Mouse (Mus musculus): Measurements from ENCODE around the gene Abhd15.

Gene Abhd15

DNA sequence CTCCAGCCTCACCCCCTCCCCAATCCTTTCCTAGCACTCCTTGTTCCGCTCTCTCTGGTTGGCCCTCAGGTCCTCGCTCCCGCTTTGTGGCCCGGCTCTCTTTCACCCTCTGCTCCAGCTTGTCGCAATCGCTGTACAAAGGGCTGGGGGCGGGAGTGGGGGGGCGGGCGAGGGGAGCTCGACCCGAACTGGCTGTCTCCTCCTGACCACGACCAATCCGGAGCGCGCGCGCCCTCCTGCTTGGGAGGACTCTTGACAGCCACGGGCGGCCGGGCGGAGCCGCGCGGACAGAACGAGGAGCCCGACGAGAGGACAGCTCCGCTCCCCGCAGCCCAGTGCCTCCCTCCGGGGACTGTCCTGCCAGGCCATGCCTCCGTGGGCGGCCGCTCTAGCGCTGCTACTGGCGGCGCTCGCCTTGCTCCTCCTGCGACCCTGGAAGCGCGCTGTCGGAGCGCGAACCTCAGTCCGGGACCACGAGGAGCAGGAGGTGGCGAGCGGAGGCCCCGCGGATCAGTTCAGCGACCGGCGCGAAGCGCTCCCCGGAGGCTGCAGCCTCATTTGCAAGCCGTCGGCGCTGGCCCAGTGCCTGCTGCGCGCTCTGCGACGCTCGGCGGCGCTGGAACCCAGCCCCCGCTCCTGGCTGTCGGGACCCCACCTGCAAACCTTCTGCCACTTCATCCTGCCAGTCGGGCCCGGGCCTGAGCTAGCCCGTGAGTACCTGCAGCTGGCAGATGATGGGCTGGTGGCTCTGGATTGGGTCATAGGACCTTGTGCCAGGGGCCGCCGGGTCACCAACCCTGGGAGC is at the start of gene Abhd15:
Gene Abhd15 (plus strand): TSS at position 290 of the 805 bp plus-strand sequence.
- in situ Hi-C loops (cut with MboI; ENCODE audit: unreplicated experiment in 2 of 2): loop anchor here in 1 of 2 experiments (5.0 kb wide), 1 partner anchor 97 kb away; no protein-coding TSS in a partner anchor

DNA sequence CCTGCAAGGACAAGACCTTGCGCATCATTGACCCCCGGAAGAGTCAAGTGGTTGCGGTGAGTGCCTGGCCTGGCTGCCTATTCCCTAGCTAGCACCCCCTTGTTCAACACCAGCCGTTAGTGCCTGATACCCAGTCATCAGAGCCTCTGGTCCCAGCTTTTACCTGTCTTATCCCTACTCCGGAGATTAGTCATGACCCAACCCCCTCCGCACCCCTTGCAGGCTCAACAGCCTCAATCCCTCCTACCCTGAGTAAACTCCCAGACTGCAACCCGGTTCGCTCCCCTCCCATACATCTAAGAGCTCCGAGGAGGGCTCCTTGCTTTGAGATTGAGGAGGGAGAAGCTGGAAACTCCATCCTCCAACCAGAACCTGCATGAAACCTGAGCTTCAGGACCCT is 48.4 kb upstream of the Abhd15 start:
- in situ Hi-C loops (cut with MboI; ENCODE audit: unreplicated experiment in 2 of 2): loop anchor here (5.0 to 25.0 kb wide), 3 partner anchors 36 to 479 kb away; partner anchors contain the start of gene Slc6a4 (in 1 of the 2)

DNA sequence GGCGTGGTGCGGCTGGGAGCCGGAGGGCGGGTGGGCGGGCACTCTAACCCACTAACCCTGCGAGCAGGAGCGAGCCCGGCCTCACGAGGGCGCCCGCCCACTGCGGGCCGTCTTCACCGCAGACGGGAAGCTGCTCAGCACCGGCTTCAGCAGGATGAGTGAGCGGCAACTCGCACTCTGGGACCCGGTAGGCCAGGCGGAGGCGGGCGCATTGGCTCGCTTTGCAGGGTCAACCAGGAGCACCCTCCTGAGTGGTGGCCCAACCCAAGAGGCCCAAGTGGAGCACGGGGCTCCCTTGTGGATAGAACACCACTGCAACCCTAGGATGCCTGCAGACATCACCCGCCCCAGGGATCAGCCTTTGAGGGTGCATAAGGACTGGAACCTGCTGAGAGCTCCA is 47.8 kb upstream of the Abhd15 start:
- in situ Hi-C loops (cut with MboI; ENCODE audit: unreplicated experiment in 2 of 2): loop anchor here (5.0 to 25.0 kb wide), 3 partner anchors 35 to 480 kb away; partner anchors contain the start of gene Slc6a4 (in 1 of the 2)

DNA sequence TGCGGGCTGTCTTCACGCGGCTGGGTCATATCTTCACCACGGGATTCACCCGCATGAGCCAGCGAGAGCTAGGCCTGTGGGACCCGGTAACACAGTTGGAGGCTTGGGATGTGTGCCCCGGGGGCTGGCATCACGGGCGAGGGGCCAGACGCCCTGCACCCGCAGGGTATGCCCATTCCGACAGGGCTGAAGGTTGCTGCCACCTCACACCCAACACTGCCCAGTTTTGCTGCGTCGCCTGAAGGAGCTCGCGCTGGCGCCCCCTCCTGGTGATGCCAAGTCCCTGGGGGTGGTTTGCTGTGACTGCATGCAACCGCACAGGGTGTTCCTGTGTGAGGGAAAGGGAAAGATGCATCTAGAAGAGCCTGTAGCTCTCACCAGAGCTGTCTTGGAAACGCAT is 47.1 kb upstream of the Abhd15 start:
- in situ Hi-C loops (cut with MboI; ENCODE audit: unreplicated experiment in 2 of 2): loop anchor here (5.0 to 25.0 kb wide), 3 partner anchors 35 to 480 kb away; partner anchors contain the start of gene Slc6a4 (in 1 of the 2)

DNA sequence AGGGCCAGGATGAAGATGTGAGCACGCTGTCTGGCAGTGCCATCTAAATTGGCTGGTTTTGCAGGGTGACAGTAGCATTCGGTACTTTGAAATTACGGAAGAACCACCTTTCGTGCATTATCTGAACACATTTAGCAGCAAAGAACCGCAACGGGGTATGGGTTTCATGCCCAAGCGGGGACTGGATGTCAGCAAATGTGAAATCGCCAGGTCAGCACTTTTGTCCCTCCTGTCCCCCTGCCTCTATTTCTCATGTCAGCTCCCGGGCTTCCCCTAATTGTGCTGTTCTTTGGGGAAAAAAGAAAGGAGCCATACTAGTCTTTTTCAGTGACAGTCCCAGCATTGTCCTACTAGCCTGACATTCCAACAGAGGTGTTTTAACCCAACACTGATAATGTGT is 46.5 kb upstream of the Abhd15 start:
- in situ Hi-C loops (cut with MboI; ENCODE audit: unreplicated experiment in 2 of 2): loop anchor here (5.0 to 25.0 kb wide), 3 partner anchors 34 to 481 kb away; partner anchors contain the start of gene Slc6a4 (in 1 of the 2)

DNA sequence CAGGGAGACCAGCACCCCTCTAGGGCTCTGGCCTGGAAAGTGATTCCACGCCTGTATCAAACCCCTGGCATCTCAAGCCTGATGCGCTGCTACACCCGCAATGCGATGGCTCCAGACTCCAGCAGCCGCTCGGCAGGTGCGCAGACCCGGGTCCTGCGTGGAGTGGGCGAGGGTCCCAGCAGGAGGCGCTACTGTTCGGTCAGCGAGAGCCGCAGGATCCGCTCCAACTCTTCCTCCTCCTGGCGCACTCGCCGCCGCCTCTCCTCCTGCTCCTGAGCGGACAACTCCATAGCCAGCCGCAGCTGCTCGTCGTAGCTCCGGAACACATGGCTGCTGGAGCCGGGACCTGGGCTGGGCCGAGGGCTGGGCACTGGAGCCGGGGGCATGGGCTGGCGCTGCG is 43.5 kb upstream of the Abhd15 start:
- in situ Hi-C loops (cut with MboI; ENCODE audit: unreplicated experiment in 2 of 2): loop anchor here in 1 of 2 experiments (25.0 kb wide), 1 partner anchor 484 kb away; the partner anchor contains the start of gene Slc6a4

DNA sequence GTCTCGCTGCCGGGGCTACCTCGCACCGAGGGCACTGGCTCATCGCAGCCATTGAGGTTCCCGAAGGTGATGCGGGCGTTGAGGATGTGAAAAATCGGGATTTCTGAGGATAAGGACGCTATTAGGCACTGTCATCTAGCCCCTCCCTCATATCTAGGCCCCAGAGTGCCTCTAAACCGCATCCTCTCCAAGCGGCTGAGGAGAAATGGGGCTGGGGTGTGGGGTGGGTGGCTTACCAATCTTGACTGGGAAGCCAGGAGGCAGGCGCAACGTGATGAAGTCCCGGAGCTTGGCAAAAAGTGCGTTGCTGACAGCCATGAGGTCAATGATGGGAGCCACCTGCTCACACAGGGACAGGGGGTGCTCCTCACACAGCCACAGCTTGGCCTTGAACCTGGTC is 42.1 kb upstream of the Abhd15 start:
- in situ Hi-C loops (cut with MboI; ENCODE audit: unreplicated experiment in 2 of 2): loop anchor here in 1 of 2 experiments (25.0 kb wide), 1 partner anchor 485 kb away; the partner anchor contains the start of gene Slc6a4

DNA sequence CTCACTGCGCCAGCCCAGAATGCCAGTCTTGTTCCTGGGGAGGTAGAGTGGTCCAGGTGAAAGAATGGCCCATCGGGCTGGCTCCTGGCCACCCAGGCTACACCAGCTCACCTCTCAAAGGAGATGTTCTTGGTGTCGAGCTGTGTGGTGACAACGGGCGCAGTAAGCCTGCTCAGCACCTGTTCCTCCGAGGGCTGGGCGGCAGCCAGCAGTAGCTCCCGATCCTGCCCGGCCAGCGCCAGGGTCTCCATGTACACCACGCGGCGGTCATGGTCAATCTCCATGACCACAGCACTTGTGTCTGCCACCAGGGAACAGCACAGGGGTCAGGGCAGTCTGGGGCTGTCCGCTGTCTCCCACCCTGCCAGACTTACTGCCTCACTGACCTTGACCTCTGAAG is 38.7 kb upstream of the Abhd15 start:
- in situ Hi-C loops (cut with MboI; ENCODE audit: unreplicated experiment in 2 of 2): no loop called here

DNA sequence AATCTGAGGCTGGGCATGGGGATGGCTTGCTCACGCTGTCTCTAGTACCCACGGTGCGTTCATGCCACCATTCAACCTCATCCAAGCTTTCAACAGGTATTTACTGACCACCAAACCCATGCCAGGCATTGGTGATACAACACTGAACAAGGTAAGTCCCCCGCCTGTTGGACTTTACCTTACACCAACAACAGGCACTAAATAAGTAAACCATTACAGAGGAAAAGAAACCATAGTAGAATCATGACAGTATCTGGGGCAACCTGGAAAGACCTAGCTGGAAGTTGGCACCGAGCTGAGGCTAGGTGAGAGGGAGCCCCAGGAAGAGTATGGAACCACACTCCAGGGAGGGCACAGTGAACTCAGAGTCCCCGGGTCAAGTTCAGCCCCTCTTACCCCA is 38.0 kb upstream of the Abhd15 start:
- in situ Hi-C loops (cut with MboI; ENCODE audit: unreplicated experiment in 2 of 2): no loop called here

DNA sequence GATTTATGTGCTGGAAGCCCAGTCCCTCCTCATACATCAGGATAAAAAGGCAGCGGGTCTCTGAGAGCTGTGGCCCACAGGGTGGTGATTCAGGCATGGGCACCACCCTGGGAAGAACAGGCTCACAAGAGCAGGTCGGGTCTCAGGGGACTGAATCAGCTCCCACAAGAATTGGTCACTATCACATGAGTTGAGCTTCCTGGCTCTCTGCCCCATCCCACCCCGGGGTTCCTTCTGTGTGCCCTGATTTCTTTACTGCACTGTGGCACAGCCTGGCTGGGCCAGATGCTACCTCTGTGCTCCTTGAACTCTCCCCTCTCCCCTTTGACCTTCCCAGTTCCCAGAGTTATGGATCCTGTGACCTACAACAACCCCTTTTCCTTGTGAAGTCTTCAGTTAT is 31.9 kb upstream of the Abhd15 start:
- in situ Hi-C loops (cut with MboI; ENCODE audit: unreplicated experiment in 2 of 2): no loop called here

DNA sequence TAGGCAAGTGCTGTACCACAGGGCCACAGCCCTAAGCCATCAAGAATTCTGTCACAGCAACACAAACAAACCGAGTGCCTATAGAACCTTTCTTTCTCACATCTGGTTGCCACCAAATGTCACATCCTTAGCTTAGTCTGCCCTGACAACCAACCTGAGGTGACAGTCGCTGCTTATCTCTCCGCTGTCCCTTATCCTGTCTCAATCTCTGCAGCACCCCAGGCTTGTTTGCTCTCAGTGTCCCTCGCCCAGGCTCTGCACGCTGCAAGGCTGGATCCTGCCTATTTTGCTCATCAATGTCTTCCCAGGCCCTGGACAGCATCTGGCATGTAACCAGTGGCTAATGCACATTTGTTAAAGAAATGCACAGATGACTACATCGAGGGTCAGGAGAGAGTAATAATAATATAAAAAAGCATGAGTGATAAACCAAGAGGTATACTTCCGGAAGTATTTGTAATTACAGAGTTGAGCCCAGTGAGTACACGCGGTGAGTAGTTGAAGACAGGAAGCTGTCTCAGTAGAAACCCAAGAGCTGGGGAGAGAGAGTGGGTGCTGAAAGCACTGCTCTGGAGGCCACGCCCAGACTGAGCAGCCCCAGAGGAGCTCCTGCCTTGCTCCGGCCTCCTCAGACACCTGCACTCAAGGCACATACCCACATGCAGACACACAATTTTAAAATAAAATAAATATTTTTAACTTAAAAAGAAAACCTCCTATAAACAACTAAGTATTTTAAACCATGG is 31.2 kb upstream of the Abhd15 start:
- in situ Hi-C loops (cut with MboI; ENCODE audit: unreplicated experiment in 2 of 2): no loop called here

DNA sequence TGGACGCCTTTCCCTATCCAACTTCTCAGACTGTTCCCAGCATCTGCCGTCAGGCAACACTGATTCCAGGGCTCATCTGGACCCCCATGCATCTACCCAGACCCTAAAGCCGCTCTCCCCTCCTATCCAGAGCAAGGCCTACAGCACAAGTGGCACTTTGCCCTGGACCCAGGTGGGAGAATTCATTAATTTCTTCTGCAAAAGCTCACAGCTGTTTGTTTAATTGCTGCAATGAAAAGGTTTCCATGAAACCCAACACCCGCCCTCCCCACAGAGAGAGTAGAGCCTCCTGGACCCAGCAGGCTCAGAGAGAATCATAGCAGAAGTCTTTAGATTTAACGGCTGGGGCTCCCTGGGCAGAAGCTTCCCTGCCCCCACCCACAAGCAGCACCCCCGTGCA is 29.7 kb upstream of the Abhd15 start:
- in situ Hi-C loops (cut with MboI; ENCODE audit: unreplicated experiment in 2 of 2): no loop called here

DNA sequence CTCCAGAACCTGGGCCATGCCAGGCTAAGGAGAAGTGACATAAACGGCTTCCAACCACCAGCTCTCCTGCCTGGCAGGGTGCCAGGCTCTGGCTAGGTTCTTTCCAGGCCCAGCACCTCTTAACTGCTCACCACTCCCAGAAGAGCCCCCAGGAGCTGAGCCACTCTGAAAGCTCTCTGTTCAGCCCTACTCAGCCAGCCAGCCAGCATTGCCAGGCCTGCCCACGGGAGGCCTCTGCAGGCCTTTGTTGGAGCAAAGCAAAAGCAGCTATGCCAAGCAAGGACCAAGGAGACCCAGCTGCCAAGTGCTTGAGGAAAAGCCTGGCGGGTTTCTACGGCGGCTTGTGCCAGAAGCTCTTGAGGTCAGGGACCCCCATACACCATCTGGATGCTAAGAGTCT is 28.1 kb upstream of the Abhd15 start:
- in situ Hi-C loops (cut with MboI; ENCODE audit: unreplicated experiment in 2 of 2): no loop called here

DNA sequence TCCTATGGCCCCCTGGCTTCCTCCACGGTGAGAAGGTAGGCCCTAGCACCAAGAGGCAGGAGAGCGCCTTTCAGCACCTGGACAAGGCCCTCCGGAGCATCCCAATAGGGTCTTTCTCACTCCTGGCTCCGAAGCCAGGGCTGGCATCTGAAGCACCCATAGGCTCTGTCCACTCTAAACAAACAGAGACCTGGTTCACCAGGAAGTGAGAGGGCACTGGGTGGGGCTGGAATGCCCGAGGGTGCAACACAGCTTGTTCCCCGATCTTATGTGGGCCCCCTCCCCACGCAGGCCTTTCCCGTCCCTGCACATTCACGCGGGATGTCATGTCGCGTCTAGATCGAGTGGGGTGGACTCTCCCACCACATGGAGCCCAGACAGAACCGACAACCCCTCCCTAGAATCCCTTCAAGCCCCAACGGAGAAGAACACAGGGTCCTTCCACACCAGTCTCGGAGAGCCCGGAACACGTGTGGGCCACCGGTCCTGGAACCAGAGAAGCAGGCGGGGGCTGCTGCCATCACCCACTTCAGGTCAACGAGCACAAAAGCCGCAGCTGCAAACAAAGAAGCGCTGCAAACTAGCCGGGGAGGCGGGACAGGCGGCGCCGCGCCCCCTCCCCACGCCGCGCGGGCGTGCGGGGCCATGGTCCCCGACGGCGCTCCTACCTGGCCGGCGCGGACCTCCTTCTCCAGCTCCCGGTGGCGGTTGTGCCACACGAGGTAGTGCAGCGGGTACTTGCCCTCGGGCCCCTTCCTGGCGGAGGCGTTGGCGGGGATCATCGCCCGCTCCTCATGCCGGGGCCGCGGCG is 25.9 kb upstream of the Abhd15 start:
- in situ Hi-C loops (cut with MboI; ENCODE audit: unreplicated experiment in 2 of 2): no loop called here

DNA sequence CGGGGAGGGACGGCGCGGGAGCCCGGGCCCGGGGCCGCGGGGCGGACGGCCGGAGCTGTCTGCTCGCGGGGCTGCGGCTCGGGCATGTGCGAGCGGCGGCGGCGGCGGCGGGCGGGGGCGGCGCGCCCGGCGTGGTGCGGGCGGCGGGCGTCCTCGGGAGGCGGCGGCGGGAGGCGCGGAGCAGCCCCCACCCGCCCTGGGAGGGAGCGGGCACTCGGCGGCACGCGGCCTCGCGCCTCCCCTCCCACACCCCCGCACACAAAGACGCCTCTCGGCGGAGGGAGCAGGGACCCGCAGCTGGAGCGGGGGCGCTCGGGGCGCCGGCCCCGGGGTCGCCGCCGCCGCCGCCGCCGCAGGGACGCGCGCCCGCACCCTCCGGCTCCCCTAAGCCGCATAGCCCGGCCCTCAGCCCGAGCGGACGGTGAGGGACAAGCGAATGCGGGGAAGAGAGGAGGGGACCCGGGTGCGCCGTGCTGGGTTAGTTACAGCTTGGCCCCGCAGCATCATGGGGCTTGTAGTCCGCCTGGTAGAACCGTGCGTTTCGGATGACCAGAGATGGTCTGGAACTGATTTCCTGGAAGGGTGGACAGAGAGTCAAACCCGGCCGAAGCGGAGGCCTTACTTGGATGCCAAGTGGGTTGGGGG is 25.2 kb upstream of the Abhd15 start, which contains the start of gene Ankrd13b:
Gene Ankrd13b (minus strand): TSS at position 88 of the 645 bp plus-strand sequence.
- in situ Hi-C loops (cut with MboI; ENCODE audit: unreplicated experiment in 2 of 2): loop anchor here (5.0 to 10.0 kb wide), 2 partner anchors 143 to 305 kb away; no protein-coding TSS in a partner anchor

DNA sequence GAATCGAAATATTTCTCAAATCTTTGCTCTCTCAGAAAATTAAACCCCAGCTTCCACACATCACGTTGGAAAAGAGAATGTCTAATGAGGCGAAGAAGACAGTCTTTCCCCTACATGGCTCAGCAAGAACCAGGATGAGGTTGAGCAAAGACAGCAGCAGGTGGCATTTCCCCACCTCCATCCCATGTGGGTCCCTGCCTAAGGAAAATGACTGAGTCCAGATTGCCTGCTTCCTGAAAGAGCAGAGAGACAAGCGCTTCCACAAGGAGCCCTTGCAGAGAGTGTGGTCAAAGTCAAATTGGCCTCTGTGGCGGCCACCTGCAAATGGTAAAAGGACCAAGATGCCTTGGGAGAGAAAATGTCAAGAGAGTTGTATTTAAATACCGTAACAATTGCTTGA is 24.5 kb upstream of the Abhd15 start:
- in situ Hi-C loops (cut with MboI; ENCODE audit: unreplicated experiment in 2 of 2): loop anchor here (5.0 to 10.0 kb wide), 2 partner anchors 142 to 304 kb away; no protein-coding TSS in a partner anchor

DNA sequence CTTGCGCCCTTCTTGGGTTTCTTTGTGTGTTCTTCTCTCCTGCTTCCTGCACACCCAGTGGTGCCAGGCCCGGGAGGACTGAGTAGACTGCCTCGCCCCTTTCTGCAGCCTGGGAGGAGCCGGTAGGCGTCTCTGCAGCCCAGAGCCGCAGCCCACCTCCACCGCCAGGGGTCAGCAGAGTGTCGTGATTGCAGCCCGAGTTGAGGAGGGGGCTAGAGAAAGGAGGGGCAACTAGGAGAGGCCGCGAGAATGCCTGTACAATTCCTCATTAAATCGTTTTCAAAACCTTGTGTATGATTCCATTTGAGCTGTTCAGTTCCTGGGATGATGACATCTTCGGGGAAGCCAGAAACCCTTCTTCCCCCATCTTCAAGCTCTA is 23.8 kb upstream of the Abhd15 start:
- in situ Hi-C loops (cut with MboI; ENCODE audit: unreplicated experiment in 2 of 2): loop anchor here (5.0 to 10.0 kb wide), 2 partner anchors 141 to 304 kb away; no protein-coding TSS in a partner anchor

DNA sequence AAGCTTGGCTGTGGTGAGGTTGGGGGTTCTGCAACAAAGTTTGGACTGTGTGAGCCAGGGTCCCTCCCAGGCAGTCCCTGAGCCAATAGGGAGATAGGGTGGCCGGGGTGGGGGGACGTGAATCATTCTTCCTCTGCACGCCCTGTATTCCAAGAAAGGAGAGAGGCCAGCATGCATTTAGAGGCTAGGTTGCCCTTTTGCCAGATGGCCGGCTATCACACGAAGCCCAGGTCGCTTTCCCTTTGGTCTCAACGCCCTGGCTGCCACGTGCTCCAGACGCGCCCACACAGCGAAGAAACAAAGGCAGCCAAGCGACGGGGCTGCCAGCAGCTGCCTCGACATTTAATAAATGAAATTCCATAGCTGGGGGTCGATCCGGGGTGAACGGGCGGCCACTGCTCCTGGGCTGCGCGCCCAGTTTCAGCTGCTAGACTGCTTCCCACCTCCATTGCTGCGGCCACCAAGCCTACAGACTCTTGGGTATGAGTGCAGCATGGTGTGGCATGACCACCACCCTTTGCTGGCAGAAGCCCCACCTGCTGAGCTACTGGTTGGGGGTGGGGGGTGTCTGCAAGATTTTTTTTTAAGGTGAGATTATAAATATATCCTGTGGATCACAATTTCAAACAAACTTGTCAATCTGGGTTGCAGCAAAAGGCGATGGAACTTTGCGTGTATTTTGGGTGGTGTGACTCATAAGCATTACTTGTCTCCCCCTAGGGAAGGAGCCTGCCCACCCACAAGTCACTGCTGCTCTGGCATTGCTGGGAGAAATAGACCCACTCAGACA is 23.2 kb upstream of the Abhd15 start:
- in situ Hi-C loops (cut with MboI; ENCODE audit: unreplicated experiment in 2 of 2): loop anchor here (5.0 to 10.0 kb wide), 2 partner anchors 141 to 303 kb away; no protein-coding TSS in a partner anchor

Data from v-Abl transformed pro-B cells (cell line).